Mouse (Mus musculus) T-helper 17 cell (primary cell): ENCODE results near the gene Axl.

Experiments
- in situ Hi-C, 2 experiments: fragments of 300-600 bp; cut with MboI, MseI; formaldehyde crosslinking; loops; 1 replicate in 1 of 2; 2 replicates in 1 of 2; pipeline ENCODE4 v1.15.1; 2025; ENCODE audit warnings: high pct_unique_total_duplicates in 2 of 2

The Axl gene

DNA sequence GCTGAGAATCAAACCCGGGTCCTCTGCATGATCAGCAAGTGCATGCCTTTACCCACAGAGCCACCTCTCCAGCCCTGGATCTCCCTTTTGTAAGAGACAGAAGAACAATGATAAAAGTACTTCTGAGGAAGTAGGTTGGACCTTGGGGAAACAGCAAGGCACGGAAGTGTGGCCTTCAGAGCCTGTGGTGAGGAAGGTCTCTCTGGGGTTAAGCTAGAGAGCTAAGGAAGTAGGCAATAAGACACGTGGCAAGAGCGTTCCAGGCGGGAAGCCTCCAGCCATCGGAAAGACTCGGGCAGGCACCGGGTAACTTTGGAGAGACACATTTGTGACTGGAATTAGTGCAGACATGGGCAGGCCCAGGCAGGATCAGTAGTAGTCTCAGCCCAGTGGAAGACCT lies 6.3 kb upstream of the Axl start:
- in situ Hi-C loops, result loop anchor here in 1 of 2 experiments (25.0 kb wide), 1 partner anchor 1407 kb away; the partner anchor contains the start of gene Smg9

DNA sequence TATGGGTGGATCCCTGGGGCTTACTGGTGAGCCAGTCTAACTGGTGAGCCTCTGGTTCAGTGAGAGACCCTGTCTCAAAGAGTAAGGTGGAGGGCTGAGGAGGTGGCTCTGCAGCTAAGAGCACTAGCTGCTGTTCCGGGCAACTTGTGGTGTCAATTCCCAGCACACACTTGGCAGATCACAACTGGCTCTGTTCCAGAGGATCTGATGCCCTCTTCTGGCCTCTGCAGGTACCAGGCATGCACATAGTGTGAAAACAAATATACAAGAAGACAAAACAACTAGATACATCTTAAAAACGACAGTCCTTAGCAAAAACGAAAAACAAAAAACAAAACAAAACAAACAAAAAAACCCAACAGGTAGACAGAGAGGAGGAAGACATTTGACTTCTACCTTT lies 5.2 kb upstream of the Axl start:
- in situ Hi-C loops, result loop anchor here in 1 of 2 experiments (25.0 kb wide), 1 partner anchor 1406 kb away; the partner anchor contains the start of gene Smg9

DNA sequence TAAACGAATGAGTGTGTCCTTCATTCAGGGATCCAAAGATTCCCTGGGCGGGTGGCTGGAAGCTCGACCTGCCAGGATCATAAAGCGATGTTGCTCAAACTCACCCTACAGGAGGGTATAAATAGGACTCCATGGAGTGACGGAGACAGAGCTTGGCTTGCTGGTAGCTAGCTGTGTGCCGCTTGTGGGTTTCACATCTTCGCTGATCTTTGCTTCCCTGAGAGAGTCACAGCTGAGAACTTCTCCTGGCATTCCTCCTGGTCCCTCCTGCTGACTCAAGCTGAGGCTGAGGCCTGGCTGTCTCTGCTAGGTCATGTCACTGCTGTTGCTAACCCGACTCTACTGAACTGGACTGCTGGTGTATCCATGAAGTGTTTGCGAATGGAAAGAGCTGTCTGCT lies 4.5 kb upstream of the Axl start:
- in situ Hi-C loops, result loop anchor here in 1 of 2 experiments (25.0 kb wide), 1 partner anchor 1406 kb away; the partner anchor contains the start of gene Smg9

DNA sequence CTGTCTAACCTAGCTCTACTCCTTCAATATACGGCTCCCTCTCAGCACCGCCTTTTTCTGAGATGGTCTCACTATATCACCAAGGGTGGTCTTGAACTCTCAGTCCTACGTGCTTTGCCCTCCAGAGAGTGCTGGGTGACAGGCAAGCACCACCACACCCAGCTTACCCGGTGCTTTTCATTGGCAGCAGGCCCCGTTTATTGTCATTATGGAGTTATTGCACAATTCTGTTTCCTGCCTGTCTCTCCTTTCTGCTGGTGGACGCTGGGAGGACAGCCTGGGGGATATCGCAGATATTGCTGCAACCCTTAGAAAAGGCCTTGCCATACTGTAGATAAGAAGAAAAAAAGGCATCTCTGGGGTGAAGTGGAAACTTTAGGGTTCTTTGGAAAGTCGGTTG lies 2.1 kb upstream of the Axl start:
- in situ Hi-C loops, result loop anchor here in 1 of 2 experiments (25.0 kb wide), 1 partner anchor 1403 kb away; the partner anchor contains the start of gene Smg9

DNA sequence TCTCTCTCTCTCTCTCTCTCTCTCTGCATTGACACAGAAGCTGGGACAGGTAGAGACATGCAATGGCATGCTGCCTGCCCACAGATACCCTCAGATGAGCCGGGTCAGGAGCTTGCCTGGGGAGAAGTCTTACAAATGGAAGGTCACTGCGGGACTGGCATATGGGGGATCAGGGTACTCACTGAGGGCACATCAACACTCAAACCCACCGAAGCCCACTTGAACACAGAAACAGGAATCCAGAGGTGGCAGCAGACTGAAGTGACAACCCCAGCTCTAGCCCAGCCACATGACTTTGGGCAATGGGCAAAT lies 580 bp upstream of the Axl start:
- in situ Hi-C loops, result loop anchor here in 1 of 2 experiments (25.0 kb wide), 1 partner anchor 1402 kb away; the partner anchor contains the start of gene Smg9

DNA sequence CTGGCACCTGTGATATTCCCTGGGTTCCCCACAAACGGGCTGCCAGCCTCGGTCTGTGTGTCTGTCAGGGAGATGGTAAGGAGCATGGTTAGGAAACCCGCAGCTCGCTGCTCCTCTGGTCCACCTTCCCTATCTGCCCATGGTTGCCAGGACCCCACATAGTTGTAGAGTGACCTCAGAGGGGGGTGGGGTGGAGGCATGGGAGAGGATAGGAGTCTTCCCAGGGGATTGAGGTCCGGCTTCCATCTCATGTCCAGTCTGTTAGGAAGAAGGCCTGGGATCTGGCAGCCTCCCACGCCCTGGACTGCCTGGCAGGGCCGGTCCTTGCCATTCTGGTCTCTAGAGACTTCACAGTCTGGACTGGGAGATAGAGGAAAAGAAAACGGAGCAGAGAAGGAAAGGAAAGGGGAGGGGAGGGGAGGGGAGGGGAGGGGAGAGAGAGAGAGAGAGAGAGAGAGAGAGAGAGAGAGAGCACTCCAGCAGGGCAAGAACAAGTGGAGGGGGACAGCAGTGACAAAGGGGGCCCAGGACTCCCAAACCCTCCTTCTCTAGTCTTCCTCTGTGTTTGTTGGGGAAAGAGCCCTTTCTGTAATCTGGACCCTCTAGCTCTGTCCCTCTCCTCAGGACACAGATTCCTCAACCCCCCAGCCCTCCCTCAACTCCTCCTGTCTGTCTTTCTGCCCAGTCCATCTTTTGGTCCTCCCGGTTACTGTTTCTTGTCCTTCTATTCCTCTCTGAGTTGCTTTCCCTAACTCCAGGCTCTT lies 867 bp downstream of the Axl start:
- in situ Hi-C loops, result loop anchor here in 1 of 2 experiments (25.0 kb wide), 1 partner anchor 1400 kb away; the partner anchor contains the start of gene Smg9

DNA sequence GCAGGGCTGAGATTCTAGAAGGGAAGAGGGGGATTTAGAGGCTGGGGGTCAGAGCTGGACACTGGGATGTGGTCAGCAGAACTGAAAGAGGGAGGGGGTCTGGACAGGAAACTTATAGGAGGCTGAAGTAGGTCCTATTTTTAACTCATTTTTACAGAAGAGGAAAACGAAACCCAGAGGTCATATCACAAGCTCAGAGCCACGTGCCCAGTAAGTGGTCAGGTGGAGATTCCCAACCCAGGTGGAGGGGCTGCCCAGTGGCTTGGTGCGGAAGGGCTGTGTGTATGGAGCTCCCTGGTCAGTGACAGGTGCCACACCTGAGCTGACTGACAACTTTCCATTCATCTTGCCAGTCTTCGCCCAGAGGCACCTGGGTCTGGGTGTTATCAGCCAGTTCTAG lies 1.5 kb downstream of the Axl start:
- in situ Hi-C loops, result loop anchor here in 1 of 2 experiments (25.0 kb wide), 1 partner anchor 1400 kb away; the partner anchor contains the start of gene Smg9

DNA sequence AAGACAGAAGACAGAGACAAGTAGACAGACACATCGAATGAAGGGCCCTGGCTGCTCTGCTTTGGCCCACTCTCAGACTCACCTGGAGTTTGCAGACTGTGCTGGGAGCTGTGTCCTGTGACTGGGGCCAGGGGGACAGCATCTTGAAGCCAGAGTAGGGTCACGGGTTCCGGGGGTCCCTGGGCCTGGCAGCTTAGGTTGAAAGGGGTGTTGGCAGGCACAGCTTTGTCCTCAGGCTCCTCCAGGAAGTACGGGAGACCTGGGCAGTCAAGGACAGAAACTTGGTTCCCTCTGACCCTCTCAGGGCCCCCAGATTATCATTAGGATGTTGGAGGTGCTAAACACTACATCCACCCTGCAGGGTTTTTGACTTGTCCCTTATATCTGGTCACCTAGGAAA lies 2.8 kb downstream of the Axl start:
- in situ Hi-C loops, result loop anchor here in 1 of 2 experiments (25.0 kb wide), 1 partner anchor 1398 kb away; the partner anchor contains the start of gene Smg9

DNA sequence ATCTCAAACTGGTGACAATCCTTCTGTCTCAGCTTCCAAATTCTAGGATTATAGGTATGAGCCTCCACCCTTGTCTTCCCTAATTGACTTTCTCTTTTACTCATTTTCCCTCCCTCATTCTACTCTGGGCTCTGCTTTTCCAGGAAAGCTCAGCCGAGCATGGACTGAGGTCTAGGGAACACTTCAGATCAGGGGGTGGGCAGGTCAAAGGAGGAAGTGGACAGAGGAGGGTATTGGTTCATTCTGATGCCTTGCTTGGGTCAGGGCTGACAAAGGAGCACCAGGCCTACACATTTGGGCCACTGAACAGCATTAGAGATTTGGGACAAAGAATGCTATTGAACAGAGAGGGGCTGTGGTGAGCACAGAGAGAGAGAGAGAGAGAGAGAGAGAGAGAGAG lies 3.7 kb downstream of the Axl start:
- in situ Hi-C loops, result loop anchor here in 1 of 2 experiments (25.0 kb wide), 1 partner anchor 1398 kb away; the partner anchor contains the start of gene Smg9

DNA sequence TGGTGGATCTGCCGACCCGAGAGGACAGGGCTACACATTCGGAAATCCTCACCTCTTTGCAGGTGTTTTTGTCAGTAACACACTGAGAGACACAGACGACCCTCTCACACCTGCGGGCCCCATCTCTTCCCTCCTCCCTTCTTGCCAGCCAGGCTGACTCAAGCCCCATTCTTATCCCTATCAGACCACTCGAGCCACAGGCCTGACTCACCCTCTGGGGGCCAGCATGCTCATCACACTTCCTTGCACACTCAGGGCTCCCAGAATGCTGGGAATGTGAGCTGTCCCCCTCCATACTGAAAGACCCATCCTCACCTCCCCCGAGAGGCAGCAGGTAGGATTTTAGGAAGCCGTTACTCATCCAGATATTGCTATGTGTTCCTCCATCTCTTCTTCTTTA lies 4.8 kb downstream of the Axl start:
- in situ Hi-C loops, result loop anchor here in 1 of 2 experiments (25.0 kb wide), 1 partner anchor 1396 kb away; the partner anchor contains the start of gene Smg9

DNA sequence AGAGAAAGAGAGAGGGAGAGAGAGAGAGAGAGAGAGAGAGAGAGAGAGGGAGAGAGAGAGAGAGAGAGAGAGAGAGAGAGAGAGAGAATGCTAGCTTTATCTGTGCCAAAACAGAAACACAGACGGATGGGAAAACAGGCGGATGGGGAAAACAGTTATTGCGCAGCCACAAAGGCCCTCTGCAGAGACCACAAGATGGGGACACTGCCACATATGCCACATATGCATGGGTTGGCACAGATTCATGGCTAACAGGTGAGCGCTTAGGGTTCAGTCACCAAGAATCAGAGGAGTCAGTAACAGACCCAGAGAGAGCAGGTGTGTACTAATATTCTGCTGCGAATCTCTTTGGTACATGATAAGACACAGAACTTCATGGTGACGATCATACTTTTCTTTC lies 5.8 kb downstream of the Axl start:
- in situ Hi-C loops, result loop anchor here in 1 of 2 experiments (25.0 kb wide), 1 partner anchor 1395 kb away; the partner anchor contains the start of gene Smg9

DNA sequence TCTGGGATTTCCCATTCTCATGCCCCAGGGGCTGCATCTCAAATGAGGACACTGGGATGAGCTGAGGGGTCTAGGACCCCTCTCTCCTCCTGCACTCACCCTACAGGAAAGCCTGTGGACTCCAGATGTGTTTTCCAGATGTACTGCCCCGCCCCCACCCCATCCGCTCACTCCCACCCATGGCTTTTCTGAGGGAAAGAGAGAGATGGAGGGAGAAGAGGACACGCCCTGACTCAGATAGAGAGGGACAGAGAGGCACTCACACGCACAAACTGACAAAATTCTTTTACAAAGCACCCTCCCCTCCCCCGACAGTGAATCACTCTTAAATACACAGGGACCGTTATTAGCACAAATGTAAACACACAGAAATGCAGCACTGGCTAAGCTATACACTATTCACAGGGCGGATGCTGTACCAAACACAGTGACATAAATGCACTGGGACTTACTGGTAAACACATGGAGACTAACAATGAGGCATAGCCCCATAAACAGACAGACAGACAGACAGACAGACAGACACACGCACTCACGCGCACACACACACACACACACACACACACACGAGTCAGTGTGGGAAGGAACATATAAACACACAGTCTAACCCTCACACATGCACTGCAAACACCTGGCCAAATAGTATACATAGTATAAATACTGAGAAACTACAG lies 6.4 kb downstream of the Axl start:
- in situ Hi-C loops, result loop anchor here in 1 of 2 experiments (25.0 kb wide), 1 partner anchor 1395 kb away; the partner anchor contains the start of gene Smg9

DNA sequence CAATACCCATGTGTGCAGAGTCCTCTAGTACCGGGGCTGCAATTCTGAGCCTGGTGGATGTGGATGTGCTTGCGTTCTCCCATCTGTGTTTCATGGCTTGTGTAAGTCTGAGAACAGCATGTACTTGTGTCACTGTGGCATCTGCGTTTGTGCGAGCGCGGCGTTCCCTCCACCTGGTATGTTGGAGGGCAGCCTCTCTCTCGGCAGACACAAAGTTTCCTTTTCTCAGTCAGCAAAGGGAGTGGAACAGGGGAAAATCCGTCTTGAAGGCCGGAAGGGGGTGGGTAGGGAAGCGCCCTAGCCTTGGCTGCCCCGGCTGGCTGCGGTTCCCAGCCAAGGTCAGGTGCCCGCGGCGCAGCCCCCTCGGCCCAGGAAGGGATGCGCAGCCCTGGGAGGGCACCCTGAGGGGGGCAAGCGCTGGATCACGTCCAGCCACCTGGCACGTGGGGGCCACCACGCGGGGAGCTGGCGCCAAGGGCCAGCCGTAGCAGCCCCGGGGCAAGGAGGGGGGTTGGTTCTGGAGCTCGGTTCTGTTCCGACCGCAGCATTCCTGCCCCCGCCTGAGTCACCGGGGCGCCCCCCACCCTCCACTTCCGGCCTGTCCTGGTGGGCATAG lies 7.1 kb downstream of the Axl start:
- in situ Hi-C loops, result loop anchor here in 1 of 2 experiments (25.0 kb wide), 1 partner anchor 1394 kb away; the partner anchor contains the start of gene Smg9

DNA sequence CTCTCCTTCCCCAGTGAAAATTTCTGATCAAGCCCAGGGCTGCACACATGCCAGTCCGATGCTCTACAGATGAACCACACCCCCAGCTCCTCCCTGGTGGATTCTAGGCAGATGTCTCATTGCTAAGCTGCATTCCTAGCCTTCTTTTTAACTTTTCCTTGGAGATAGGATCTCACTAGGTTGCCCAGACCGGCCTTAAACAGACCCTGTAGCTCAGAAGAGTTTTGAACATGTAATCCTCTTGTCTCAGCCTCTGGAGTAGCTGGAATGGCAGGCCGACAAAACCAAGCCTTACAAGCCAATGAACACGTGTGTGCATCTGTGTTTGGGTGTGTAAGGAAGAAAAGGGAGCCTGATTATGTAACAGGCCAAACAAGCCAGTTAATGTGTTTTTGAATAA lies 7.8 kb downstream of the Axl start:
- in situ Hi-C loops, result loop anchor here in 1 of 2 experiments (25.0 kb wide), 1 partner anchor 1393 kb away; the partner anchor contains the start of gene Smg9

DNA sequence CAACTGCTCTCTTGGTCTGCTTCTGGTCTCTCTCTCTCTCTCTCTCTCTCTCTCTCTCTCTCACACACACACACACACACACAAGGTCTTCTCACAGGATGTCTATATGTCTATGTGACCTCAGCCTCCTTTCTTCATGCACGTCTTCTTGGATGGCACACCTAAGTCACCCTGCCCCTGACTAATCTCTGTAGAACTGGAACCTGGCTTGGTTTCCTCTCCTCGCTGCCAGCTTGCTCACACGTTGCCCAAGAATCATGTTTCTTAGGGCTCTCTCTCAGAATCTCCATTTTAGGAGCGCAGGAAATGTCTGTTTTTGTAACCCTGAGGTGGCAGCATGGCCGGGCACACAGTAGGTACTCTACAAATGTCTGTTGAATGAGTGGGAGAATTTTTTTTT lies 8.5 kb downstream of the Axl start:
- in situ Hi-C loops, result loop anchor here in 1 of 2 experiments (25.0 kb wide), 1 partner anchor 1393 kb away; the partner anchor contains the start of gene Smg9

DNA sequence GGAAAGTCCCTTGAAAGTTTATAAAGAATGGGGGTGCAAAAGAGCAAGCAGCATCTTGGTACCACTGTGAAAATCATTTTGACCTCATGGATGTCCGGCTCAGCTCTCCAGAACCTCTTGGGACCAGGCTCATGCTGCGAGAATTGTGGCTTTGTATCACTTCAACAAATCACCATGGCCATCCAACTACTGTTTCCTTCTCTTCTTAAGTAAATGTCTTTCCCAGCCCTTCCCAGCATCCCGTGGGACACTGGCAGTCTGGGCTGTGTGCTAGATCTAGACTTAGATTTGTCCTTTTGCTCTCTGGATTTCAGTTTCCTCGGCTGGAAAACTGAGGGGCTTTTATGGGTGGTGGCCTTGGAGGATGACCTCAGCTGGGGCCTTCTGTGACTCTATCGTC lies 20.3 kb downstream of the Axl start:
- in situ Hi-C loops, result no loop called here

DNA sequence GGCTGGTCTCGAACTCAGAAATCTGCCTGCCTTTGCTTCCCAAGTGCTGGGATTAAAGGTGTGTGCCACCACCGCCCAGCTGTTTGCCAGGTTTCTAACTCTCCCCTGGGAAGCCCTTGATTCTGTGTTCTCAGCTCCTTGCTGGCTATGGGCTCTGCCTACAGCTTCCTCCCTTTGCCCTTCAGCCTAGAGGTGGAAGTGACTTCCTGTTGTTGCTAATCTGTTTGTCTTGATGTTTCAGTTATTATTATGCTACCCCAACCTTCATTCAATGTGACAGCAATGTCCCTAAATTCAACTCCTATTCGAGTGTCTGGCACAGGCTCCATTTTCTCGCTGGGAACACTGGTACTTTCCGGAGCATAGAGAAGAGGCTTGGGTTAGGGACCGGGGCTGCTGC lies 22.4 kb downstream of the Axl start:
- in situ Hi-C loops, result no loop called here

DNA sequence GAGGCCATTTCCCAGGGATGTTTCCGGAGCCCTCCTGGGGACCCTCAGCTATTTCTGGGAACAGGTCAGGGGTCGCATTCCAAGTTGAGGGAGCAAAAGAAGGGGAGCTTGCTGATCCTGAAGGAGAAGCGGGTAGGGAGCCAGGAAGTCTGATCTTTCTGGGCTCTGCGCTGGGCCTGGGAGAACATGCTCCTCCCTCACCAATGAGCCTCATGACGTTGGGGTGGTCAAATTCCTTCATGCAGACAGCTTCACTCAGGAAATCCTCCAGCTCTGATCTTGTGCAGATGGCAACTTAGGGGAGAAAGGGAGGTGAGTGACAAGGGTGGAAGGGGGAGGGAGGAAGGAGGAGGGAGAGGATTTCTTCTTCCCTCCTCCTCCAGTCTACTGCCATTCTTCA lies 24.3 kb downstream of the Axl start:
- in situ Hi-C loops, result no loop called here

DNA sequence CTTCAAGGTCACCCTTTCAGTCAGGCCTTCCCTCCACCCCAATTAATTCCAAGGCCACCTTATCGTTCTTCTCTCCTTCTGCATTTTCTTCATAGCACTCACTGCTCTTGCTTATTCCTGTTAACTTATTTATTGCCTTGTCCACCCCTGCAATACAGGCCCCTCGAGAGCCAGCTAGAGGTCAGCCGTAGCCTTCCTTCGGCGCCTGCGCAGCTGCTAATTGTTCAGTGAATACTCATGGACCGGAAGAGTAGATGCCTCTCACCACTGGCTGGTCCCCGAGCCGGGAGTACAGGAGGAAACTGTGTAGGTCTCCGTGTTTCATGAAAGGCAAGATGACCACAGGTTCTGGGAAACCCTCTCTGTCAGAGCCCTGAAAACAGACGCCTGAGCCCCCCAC lies 24.8 kb downstream of the Axl start:
- in situ Hi-C loops, result no loop called here

DNA sequence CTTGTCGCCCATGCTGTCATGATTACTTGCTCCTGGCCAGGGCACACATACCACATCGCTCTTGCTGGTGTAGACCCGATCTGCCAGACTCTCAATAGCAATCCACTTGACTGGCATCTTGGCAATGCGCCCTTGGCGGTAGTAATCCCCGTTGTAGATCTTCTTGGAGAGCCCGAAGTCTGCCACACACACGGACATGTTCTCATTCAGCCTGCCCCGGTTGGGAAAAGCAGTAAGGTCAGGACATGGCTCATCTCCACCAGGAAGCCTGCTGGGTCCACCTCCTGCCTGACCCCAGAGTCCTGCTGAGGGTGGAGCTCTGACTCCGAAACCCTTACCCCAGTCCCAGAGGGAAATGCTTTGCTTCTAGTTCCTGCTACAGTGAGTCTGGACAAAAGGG lies 27.2 kb downstream of the Axl start:
- in situ Hi-C loops, result no loop called here

DNA sequence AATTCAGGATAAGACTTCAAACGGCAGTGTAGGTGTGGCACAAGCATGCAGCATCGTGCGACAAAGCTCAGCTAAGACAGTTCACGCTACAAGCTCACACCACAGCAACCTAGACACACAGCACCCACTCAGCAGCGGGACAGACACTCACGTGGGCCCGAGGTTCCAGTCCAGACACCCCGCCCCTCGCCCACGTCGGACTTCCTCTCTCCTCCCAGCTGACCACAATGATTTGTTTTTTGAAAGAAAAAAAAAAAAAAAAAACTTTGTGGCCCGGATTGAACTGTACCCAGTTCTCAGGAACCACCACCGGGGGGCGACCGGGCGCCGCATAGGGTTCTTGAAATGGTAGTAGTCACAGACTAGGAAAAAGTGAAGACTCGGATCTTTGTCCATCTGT lies 32.5 kb downstream of the Axl start:
- in situ Hi-C loops, result loop anchor here (5.0 kb wide), 1 partner anchor 51 kb away; no protein-coding TSS in a partner anchor
